Mouse (Mus musculus) bone marrow, adult 2 months (tissue): ENCODE results near the gene Dnajb6. TPM values are rescaled to one million over a fixed set of nuclear protein-coding genes. Genes with fewer than 3 reads are reported as not detected.

ENCODE experiments used
- H3K27ac ChIP-seq: fragments of 200-500 bp; 2 replicates; pipeline ENCODE4 v1.5.1; 2012; ENCODE audit warnings: low read depth, mild to moderate bottlenecking, control low read depth, inconsistent platforms, low read length; ENCODE audit not compliant: control insufficient read depth, poor library complexity, insufficient read depth
- H3K4me1 ChIP-seq: fragments of 200-500 bp; 2 replicates; pipeline ENCODE4 v1.6.1; 2011; ENCODE audit warnings: low read length; ENCODE audit not compliant: control insufficient read depth, insufficient read depth
- H3K4me3 ChIP-seq: fragments of 200-500 bp; replicated peaks from 2 replicates; pipeline ENCODE3; 2011; ENCODE audit warnings: mild to moderate bottlenecking, low read depth, low read length, control low read depth; ENCODE audit not compliant: control insufficient read depth
- CTCF ChIP-seq: fragments of 200-500 bp; IDR thresholded peaks from 2 replicates; pipeline ENCODE4 v1.5.1; 2011; ENCODE audit warnings: low read length, control low read depth; ENCODE audit not compliant: control insufficient read depth, insufficient read depth
- POLR2A ChIP-seq: fragments of 200-500 bp; IDR thresholded peaks from 2 replicates; pipeline ENCODE4 v1.6.1; 2011; ENCODE audit warnings: low read depth, mild to moderate bottlenecking, control low read depth, low read length, borderline replicate concordance; ENCODE audit not compliant: control insufficient read depth
- WGBS: fragments of 180-500 bp; shearing (Covaris S2); methylation state at CpG from one replicate; pipeline ENCODE4 v1.1.7; 2018; 5-methylcytosine and 5-hydroxymethylcytosine counted together
- polyA plus RNA-seq: library from polyadenylated mRNA; stranded (reverse); fragments of >200 nt; gene quantifications from 2 replicates; pipeline ENCODE4 v1.2.4, GENCODE M21; 2011; ENCODE audit warnings: low replicate concordance; ENCODE audit not compliant: missing spikeins, insufficient read depth, insufficient read length

Gene Dnajb6
- polyA plus RNA-seq = 67.8 and 110 TPM in 2 replicates

DNA sequence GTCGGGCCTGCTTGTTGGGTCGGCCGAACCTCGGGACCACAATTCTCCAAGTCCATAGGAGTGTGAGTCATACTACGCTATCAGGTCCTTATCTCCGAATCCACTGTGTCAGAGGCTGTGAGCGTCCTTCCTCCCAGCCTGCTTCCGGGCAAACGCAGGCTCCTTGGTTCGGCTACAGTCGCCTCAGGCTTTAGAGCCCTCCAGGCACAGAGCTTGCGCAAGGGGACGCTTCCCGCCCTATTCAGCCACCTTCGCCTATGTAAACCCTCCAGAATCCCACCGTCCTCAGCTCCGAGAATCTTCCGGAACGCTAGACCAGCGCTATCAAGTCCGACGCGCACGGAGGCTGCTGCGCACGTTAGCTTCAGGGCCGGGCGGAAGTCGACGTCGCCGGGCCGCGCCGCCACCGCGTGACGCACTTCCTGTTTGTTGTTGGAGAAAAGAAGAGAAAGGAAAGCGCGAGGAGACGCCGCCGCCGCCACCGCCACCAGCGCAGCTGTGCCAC, at the start of gene Dnajb6, which contains the start of gene Gm5129:
Gene Dnajb6 (plus strand): TSS at position 132 of the 505 bp plus-strand sequence.
Gene Gm5129 (minus strand): TSS at position 380 of the 505 bp plus-strand sequence.
- TF ChIP-seq POLR2A (peak; percentile 95), CTCF (no peak)
- Histone ChIP-seq H3K4me1 (peaks cover 3% of the 10 kb centered on the region; the same call in 1 of the 2 replicates), H3K4me3 (peak within 1 kb of the TSS; percentile 83), H3K27ac (peak within 1 kb of the TSS; percentile 92)
- under 1% methylated on average over 46 of the region's 46 CpGs for WGBS

DNA sequence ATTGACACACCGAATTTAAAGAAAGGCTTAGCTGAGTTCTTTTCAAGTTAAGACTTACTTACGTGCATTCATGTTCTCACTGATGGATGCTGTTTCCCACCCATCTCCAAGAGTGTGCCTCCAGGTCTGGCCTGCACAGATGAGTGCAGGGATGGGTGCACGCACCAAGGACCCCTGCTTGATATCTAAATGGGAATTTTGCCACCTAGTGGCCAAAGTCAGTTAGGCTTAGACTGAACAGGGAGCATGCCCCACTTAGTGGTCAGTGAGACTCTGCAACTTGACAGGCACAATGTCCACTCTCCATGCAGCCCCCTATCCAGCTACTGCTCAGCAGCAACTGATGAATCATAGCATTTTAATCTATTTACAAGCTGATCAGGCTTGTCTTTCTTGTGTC, 47.8 kb upstream of the Dnajb6 start:
- TF ChIP-seq CTCF (peak; percentile 53; the same call in 1 of the 2 replicates), POLR2A (no peak)
- Histone ChIP-seq H3K27ac (no peak overlapping the region), H3K4me3 (no peak overlapping the region), H3K4me1 (no peaks in the 10 kb centered on the region; the same call in 1 of the 2 replicates)
- 53% methylated on average over 3 of the region's 3 CpGs for WGBS

DNA sequence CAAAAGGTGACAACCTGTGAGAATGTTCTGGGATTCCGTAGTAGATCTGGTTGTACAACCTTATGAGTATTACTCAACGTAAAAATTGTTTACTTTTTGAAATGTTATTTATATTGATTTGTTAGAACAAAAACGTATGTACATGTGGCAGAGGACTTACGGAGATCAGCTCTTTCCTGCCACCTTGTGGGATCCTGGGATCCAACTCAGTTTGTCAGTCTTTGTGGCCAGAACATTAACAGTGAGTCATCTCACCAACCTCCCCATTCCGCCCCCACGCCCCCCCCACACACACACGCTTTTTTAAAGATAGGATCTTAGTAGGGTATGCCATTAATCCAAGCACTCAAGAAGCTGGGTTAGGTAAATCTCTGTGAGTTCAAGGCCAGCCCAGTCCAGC, 47.1 kb upstream of the Dnajb6 start:
- Histone ChIP-seq H3K4me3 (no peak overlapping the region), H3K27ac (no peak overlapping the region), H3K4me1 (no peaks in the 10 kb centered on the region; the same call in 1 of the 2 replicates)
- TF ChIP-seq CTCF = no peak
- no peak for TF ChIP-seq POLR2A
- WGBS = 74% methylated on average over 7 of the region's 7 CpGs

DNA sequence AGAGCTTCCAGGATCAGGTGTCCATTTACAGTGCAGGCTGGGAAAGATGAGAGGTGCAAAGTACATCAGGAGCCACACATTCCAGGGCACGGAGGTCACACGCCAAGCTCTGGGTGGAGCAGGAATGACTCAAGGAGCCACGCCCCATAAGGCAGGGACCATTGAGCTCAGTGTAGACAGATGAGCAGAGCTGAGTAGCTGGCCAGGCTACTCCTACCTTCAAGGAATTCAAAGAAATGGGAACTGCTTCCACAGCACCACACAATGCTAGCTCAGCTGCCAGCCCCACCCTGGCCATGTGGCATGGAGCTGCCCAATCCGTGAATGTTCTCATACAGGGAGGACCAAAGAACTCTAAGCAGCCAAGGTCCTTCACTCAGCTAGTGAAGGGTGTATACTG, 37.0 kb upstream of the Dnajb6 start:
- TF ChIP-seq POLR2A (no peak), CTCF (no peak)
- no peak overlapping the region for H3K27ac ChIP-seq
- H3K4me1 ChIP-seq = peaks cover 2% of the 10 kb centered on the region
- H3K4me3 ChIP-seq = no peak overlapping the region
- 79% methylated on average over 4 of the region's 4 CpGs for WGBS

DNA sequence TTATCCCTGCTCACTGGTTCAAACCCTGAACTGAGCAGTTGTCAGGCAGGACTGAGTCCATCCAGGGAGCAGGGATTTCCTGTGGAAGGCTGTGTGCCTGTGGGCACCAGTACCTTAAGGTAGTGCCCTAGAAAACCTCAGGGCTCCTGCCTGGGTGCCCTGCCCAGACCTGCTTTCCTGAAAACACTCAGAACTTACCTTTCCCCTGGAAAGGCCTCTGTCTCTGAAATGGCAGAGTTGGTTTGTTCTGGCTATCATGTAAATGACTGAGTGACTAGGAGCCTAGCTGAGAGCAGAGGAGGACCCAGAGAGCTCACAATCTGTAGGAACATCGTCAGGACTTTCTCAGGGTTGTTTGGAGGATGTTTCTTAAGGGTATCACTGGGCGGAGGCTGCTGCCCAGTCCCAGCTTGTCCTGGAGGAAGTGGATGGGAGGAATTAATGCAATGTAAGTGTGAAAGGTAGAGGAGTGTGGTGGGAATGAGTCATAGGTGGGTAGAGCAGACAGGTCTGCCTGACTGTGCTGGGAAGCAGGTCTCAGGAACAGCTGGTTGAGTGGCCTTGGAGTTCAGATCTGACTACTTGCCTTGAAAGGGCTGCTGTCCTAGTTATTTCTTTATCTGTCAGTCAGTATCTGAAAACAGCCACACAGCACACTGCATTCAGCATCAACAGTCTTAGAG, 35.8 kb upstream of the Dnajb6 start:
- Histone ChIP-seq H3K4me1 (no peaks in the 10 kb centered on the region; the same call in 1 of the 2 replicates), H3K4me3 (no peak overlapping the region), H3K27ac (no peak overlapping the region)
- no peak for TF ChIP-seq POLR2A
- TF ChIP-seq CTCF = no peak
- 78% methylated on average over 2 of the region's 2 CpGs for WGBS

DNA sequence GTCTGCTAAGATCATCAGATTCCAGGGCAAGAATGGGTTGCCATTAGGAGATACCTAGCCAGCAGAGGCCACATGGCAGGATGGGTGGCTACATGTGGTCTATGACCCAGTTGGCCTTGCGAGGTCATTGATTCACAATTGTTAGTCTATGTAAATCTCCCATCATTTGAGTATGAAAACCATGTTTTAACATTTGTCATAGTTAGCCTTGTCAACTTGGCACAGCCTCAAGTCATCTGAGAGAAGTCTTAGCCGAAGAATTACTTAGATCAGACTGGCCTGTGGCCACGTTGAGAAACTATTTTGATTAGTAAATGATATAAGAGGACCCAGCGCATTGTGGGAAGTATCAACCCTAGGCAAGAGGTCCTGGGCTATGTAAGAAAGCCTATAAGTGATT, 28.2 kb upstream of the Dnajb6 start:
- H3K4me3 ChIP-seq = no peak overlapping the region
- TF ChIP-seq POLR2A (no peak), CTCF (no peak)
- H3K27ac ChIP-seq = no peak overlapping the region
- H3K4me1 ChIP-seq = no peaks in the 10 kb centered on the region
- WGBS = 83% methylated on average over 4 of the region's 4 CpGs

GRCm38 (mm10) chr5:29708258-29708657, 27.2 kb upstream of the Dnajb6 start:
- WGBS = 42% methylated on average over 5 of the region's 5 CpGs

GRCm38 (mm10) chr5:29711631-29712030, 23.9 kb upstream of the Dnajb6 start:
- Histone ChIP-seq H3K4me1 (no peaks in the 10 kb centered on the region), H3K27ac (no peak overlapping the region), H3K4me3 (no peak overlapping the region)
- TF ChIP-seq CTCF = no peak
- TF ChIP-seq POLR2A = no peak

More at GRCm38 (mm10) chr5:29708258-29708657, 27.2 kb upstream of the Dnajb6 start:
- Histone ChIP-seq H3K27ac (no peak overlapping the region), H3K4me3 (no peak overlapping the region), H3K4me1 (no peaks in the 10 kb centered on the region)
- TF ChIP-seq CTCF = no peak
